Mouse (Mus musculus) hindbrain, embryonic 11.5 days (tissue): ENCODE results near the gene Ugt1a8. TPM values are rescaled to one million over a fixed set of nuclear protein-coding genes. Genes with fewer than 3 reads are reported as not detected.
"Not testable (repeated sequence)": the region's sequence is repeated elsewhere in the genome, so short reads cannot be mapped to it uniquely, and the experiment has no call there.

ENCODE experiments used
- ATAC-seq: fragments of 200-750 bp; cut with Nextera tagmentation; 2 replicates; pipeline ENCODE4 v1.8.0; 2017; ENCODE audit warnings: mild to moderate bottlenecking, moderate TSS enrichment, moderate library complexity; ENCODE audit not compliant: low FRiP score
- DNase-seq: peaks from one replicate; pipeline ENCODE4 v3.0.0-alpha.2; 2015; ENCODE audit warnings: low spot score
- H3K27ac ChIP-seq: fragments of 300-500 bp; sonication (generic); 2 replicates; pipeline ENCODE4 v1.5.1; 2014; ENCODE audit warnings: mild to moderate bottlenecking, low read depth, low read length
- H3K27me3 ChIP-seq: fragments of 300-500 bp; sonication (generic); 2 replicates; pipeline ENCODE4 v1.6.1; 2014; ENCODE audit warnings: mild to moderate bottlenecking, low read length, moderate library complexity, mixed read lengths; ENCODE audit not compliant: control insufficient read depth, insufficient read depth
- H3K36me3 ChIP-seq: fragments of 300-500 bp; sonication (generic); 2 replicates; pipeline ENCODE4 v1.6.1; 2014; ENCODE audit warnings: mild to moderate bottlenecking, low read length, moderate library complexity, mixed read lengths; ENCODE audit not compliant: control insufficient read depth, insufficient read depth
- H3K4me1 ChIP-seq: fragments of 300-500 bp; sonication (generic); replicated peaks from 2 replicates; pipeline ENCODE4 v1.6.1; 2014; ENCODE audit warnings: low read length, mixed read lengths; ENCODE audit not compliant: control insufficient read depth, insufficient read depth
- H3K4me2 ChIP-seq: fragments of 300-500 bp; sonication (generic); replicated peaks from 2 replicates; pipeline ENCODE4 v1.6.1; 2014; ENCODE audit warnings: mild to moderate bottlenecking, low read depth, low read length
- H3K4me3 ChIP-seq: fragments of 300-500 bp; sonication (generic); 2 replicates; pipeline ENCODE4 v1.5.1; 2014; ENCODE audit warnings: low read depth, low read length
- H3K9ac ChIP-seq: fragments of 300-500 bp; sonication (generic); 2 replicates; pipeline ENCODE4 v1.6.1; 2014; ENCODE audit warnings: low read depth, low read length
- H3K9me3 ChIP-seq: fragments of 300-500 bp; sonication (generic); 2 replicates; pipeline ENCODE4 v1.6.1; 2016; ENCODE audit warnings: low read length; ENCODE audit not compliant: control insufficient read depth
- WGBS: fragments of 180-500 bp; shearing (Covaris S2); extraction: QIAGEN DNeasy Blood & Tissue Kit; methylation state at CpG from one replicate; pipeline ENCODE4 v1.1.7; 2014; 5-methylcytosine and 5-hydroxymethylcytosine counted together
- polyA plus RNA-seq: library from polyadenylated mRNA; unstranded; fragments of >200 nt; fragmentation: Nextera tagmentation; extraction: Ambion mirVana; gene quantifications from 2 replicates; pipeline ENCODE4 v1.2.1, GENCODE M21; 2014

Gene Ugt1a8
- polyA plus RNA-seq, 1 experiment from 2014 or later = not detected

DNA sequence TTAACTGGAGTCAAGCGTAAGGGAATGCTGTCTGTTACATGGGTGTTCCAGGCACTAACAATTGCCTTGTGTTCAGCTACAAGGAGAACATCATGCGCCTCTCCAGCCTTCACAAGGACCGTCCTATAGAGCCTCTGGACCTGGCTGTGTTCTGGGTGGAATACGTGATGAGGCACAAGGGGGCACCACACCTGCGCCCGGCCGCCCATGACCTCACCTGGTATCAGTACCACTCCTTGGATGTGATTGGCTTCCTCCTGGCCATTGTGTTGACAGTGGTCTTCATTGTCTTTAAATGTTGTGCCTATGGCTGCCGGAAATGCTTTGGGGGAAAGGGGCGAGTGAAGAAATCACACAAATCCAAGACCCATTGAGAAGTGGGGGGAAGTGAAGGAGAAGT lies 130.4 kb downstream of the Ugt1a8 start:
- WGBS = 75% methylated on average over 9 of the region's 9 CpGs
- Histone ChIP-seq H3K4me1 (no peaks in the 10 kb centered on the region), H3K27ac (no peak overlapping the region), H3K36me3 (no peaks in the 10 kb centered on the region), H3K4me3 (no peak overlapping the region), H3K27me3 (no peaks in the 10 kb centered on the region), H3K4me2 (no peak overlapping the region), H3K9me3 (peaks cover 45% of the 10 kb centered on the region), H3K9ac (no peak overlapping the region)
- DNase-seq = peak; percentile 4
- no peak for ATAC-seq

DNA sequence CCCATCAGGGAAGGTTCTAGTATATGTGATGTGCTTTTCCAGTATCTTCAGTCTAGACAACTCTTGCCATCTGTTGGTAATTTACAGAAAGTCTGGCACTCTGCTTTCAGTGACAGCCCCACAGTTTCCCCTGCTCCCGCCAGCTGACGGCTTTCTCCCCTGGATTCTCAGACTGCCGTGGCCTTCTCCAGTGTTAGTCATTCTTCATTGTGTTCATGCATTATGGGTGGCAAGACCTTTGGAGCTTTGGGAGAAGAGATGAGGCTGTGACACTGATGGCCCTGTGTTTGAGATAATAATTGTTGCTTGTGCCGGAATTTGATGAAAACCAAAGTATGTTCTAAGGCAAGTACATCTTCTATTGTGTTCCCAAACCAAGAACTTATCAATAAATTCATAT lies 131.0 kb downstream of the Ugt1a8 start:
- ATAC-seq = no peak
- Histone ChIP-seq H3K27me3 (no peaks in the 10 kb centered on the region), H3K9ac (no peak overlapping the region), H3K9me3 (peaks cover 40% of the 10 kb centered on the region), H3K36me3 (no peaks in the 10 kb centered on the region), H3K4me1 (no peaks in the 10 kb centered on the region), H3K4me2 (no peak overlapping the region), H3K4me3 (no peak overlapping the region), H3K27ac (no peak overlapping the region)
- DNase-seq = peak; percentile 1
- 51% methylated on average over 4 of the region's 4 CpGs for WGBS

DNA sequence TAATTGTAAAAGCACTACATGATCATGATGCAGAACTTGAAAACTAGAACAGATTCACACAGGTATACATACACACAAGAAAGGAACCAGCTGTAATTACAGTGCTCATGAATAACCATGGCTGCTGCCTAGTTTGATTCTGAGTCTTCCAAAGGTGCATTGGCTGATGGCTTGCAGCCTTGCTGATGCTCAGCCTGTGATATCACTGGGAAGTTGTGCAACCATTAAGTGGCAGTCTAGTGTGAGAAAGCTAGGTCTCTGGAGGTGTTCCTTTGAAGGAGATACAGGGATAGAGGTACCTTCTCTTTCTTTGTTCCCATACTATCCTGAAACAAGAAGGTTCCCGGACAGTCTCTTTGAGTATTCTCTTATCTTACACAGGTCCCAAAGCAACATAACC lies 131.4 kb downstream of the Ugt1a8 start:
- H3K9me3 ChIP-seq = peaks cover 35% of the 10 kb centered on the region
- DNase-seq = no peak
- no peak overlapping the region for H3K27ac ChIP-seq

DNA sequence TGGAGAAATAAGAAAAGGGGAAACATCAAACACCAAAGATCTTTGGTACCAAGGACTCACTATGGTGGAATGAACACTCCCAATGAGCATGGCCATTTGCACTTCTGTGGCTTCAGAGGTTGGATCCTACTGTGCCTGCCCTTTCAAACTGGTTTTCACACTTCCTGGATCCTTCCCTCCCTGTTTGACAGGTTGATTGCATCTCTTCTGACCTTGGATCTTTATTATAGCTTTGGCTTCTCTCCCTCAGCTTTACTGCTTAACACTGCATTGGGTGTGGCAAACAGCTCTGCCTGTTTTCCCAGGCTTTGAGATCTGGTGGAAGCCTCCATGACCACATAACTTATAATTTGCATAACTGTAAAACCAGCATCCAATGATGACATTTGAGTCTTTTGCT lies 132.7 kb downstream of the Ugt1a8 start:
- no peak overlapping the region for H3K27ac ChIP-seq
- H3K4me3 ChIP-seq = no peak overlapping the region
- no peaks in the 10 kb centered on the region for H3K27me3 ChIP-seq
- H3K4me2 ChIP-seq = no peak overlapping the region
- H3K9ac ChIP-seq = no peak overlapping the region
- H3K9me3 ChIP-seq = peaks cover 26% of the 10 kb centered on the region
- no peaks in the 10 kb centered on the region for H3K4me1 ChIP-seq
- no peak for DNase-seq
- H3K36me3 ChIP-seq = no peaks in the 10 kb centered on the region
- ATAC-seq = no peak

More for the DNA sequence above, 131.4 kb downstream of the Ugt1a8 start:
- no peak for ATAC-seq
- no peaks in the 10 kb centered on the region for H3K36me3 ChIP-seq
- H3K4me3 ChIP-seq = no peak overlapping the region
- no peaks in the 10 kb centered on the region for H3K27me3 ChIP-seq
- no peaks in the 10 kb centered on the region for H3K4me1 ChIP-seq
- H3K9ac ChIP-seq = no peak overlapping the region
- WGBS = 17% methylated on average over 1 of the region's 1 CpGs
- no peak overlapping the region for H3K4me2 ChIP-seq

DNA sequence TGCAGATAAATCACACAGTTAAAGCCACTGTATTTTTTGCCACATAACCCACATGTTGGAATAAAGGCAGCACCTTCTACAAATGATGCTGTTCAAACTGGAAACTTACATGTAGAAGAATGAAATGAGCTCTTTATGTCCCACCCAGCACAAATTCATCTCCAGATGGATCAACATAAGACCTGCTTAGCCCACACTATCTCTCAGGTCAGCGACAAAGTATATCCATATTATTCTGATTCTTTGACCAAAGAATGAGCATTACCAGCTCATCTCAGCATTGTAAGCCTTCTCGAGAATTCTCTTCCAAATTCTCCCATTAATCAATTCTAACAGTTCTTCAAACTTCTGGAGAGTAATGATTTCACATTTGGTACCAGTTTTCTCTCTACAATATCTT lies 134.6 kb downstream of the Ugt1a8 start:
- H3K9me3 ChIP-seq = peaks cover 28% of the 10 kb centered on the region
- no peaks in the 10 kb centered on the region for H3K36me3 ChIP-seq
- no peak for DNase-seq
- 51% methylated on average over 2 of the region's 2 CpGs for WGBS
- no peak overlapping the region for H3K4me3 ChIP-seq
- H3K27me3 ChIP-seq = no peaks in the 10 kb centered on the region
- no peaks in the 10 kb centered on the region for H3K4me1 ChIP-seq
- no peak for ATAC-seq
- no peak overlapping the region for H3K27ac ChIP-seq
- H3K4me2 ChIP-seq = no peak overlapping the region
- H3K9ac ChIP-seq = no peak overlapping the region

DNA sequence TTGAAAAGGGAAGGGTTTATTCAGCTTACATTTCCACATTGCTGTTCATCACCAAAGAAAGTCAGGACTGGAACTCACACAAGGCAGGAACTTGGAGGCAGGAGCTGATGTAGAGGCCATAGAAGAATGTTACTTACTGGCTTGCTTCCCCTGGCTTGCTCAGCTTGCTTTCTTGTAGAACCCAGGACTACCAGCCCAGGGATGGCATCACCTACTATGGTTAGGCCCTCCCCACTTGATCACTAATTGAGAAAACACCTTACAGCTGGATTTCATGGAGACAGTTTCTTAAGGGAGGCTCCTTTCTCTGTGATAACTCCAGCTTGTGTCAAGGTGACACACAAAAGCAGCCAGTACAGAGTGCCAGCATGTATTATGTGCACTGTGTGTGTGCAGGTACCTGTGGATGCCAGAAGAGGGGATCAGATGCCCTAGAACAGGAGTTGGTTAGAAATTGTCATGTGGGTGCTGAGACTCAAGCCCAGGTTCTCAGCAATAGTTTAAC lies 135.4 kb downstream of the Ugt1a8 start:
- not testable (repeated sequence) for H3K27me3 ChIP-seq, DNase-seq, H3K27ac ChIP-seq, H3K4me3 ChIP-seq, H3K9ac ChIP-seq, H3K4me2 ChIP-seq, H3K36me3 ChIP-seq, H3K4me1 ChIP-seq, ATAC-seq
- peaks cover 31% of the 10 kb centered on the region for H3K9me3 ChIP-seq

DNA sequence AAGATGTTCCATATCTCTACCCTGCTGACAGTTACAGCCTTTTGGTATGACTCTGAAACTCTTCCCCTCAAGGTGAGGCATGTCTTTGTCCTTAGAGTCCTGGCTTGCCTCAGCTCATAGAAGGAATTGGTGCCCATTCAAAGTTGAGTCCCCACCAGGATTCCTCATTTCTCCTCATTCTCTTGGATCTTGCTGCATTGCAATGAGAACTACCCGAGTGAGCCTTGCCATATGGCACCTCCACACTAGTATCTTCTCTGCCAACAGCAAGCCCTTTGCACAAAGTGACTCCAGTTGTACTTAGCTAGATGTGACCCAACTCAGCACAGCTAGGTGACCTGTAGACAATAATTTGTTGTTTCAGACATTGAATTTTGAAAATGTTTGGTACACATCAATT lies 136.0 kb downstream of the Ugt1a8 start:
- Histone ChIP-seq H3K27ac (no peak overlapping the region), H3K4me1 (no peaks in the 10 kb centered on the region), H3K9ac (no peak overlapping the region), H3K9me3 (peaks cover 37% of the 10 kb centered on the region), H3K4me2 (no peak overlapping the region), H3K27me3 (no peaks in the 10 kb centered on the region), H3K4me3 (no peak overlapping the region), H3K36me3 (no peaks in the 10 kb centered on the region)
- WGBS = 62% methylated on average over 1 of the region's 1 CpGs
- DNase-seq (no peak), ATAC-seq (no peak)

DNA sequence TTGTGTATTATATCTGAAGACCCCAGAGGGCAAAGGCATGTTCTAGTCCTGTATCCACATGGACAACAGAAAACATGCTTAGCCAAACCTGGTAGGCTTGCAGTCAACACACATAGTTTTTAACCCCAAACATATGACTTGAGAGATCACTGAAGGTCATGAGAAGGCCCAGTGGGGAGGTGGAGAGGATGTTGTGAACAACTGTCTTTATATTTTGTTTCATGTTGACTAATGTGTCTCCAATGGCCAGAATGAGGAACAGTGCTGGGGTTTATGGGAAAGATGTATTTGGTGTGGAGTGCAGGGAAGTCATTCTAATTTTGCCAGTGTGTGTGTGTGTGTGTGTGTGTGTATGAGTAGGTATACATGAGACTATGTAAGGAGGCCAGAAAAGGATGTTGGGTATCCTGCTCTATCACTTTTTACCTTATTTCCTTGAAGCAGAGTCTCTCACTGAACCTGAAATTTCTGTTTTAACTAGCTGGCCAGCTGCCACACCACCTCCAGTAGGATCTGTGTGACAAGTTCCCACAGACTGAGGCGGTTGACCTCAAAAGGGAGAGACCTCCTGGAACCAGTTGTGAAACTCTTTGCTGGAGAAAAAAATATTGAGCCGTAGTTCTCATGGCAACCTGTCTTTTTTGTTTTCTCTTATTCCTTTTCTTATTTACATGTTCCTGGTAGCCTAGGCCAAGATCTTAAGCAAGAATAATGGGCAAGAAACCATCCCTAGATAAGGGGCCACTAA lies 136.6 kb downstream of the Ugt1a8 start:
- no peaks in the 10 kb centered on the region for H3K36me3 ChIP-seq
- no peak for ATAC-seq
- no peak overlapping the region for H3K4me3 ChIP-seq

DNA sequence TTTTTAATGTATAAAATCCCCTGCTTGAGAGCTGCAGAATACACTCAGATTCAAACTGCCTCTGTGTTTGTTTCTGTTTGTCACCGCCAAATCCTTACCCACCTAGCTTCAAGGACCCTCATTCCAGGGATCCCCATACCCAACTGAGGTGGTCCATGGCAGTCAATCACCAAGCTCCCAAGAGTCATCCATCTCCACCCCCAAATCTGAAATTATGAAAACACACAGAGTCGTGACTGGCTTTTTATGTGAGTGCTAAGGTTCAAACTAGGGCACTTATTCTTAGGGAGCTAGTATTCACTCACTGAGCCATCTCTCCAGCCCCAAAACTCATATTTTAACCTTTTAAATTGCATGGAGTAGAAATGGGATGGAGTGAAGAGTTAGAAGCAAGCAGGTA lies 137.7 kb downstream of the Ugt1a8 start:
- not testable (repeated sequence) for ATAC-seq
- peaks cover 54% of the 10 kb centered on the region for H3K9me3 ChIP-seq

More for the DNA sequence above, 136.6 kb downstream of the Ugt1a8 start:
- no peak overlapping the region for H3K9ac ChIP-seq
- no peaks in the 10 kb centered on the region for H3K4me1 ChIP-seq
- 73% methylated on average over 2 of the region's 2 CpGs for WGBS
- no peak for DNase-seq
- H3K27ac ChIP-seq = no peak overlapping the region
- peaks cover 43% of the 10 kb centered on the region for H3K9me3 ChIP-seq
- H3K27me3 ChIP-seq = no peaks in the 10 kb centered on the region
- H3K4me2 ChIP-seq = no peak overlapping the region

More for the DNA sequence above, 137.7 kb downstream of the Ugt1a8 start:
- 42% methylated on average over 2 of the region's 2 CpGs for WGBS
- not testable (repeated sequence) for H3K9ac ChIP-seq, H3K4me3 ChIP-seq, H3K36me3 ChIP-seq, H3K4me2 ChIP-seq, DNase-seq, H3K27ac ChIP-seq, H3K4me1 ChIP-seq, H3K27me3 ChIP-seq
